Mouse (Mus musculus): ENCODE results near the gene Ddx47. TPM values are rescaled to one million over a fixed set of nuclear protein-coding genes. Genes with fewer than 3 reads are reported as not detected.
A peak's percentile ranks its signal among the peaks of the same experiment; 100 is the strongest.

Gene Ddx47
- polyA plus RNA-seq, 1 experiment from 2014 or later: 69.4 TPM

- no peak overlapping the region; a peak in 1 of 4 replicates for H3K27ac ChIP-seq (replicated peaks in 1 of 2; ENCODE audit: control insufficient read depth in 1 of 2, insufficient read depth in 1 of 2, low read depth in 2 of 2, low read length in 2 of 2)
- H3K4me2 ChIP-seq (ENCODE audit: low read length): no peak overlapping the region
- H3K4me1 ChIP-seq (ENCODE audit: control insufficient read depth in 2 of 2, insufficient read depth in 2 of 2, low read length in 2 of 2): peaks cover 5 to 9% of the 10 kb centered on the region in 2 experiments
- no peak overlapping the region for H3K9ac ChIP-seq (ENCODE audit: low read length)
- H3K27me3 ChIP-seq (ENCODE audit: control insufficient read depth, insufficient read depth, low read length): no peaks in the 10 kb centered on the region
- ATAC-seq (ENCODE audit: insufficient number of reproducible peaks, insufficient read depth, low FRiP score, low read depth): peak; percentile 54; the same call in 1 of the 2 replicates
- peaks cover 30% of the 10 kb centered on the region for H3K36me3 ChIP-seq (ENCODE audit: control insufficient read depth, insufficient read depth, low read length)
- WGBS: 40% methylated on average over 2 of the region's 2 CpGs
- no peaks in the 10 kb centered on the region for H3K9me3 ChIP-seq (ENCODE audit: control insufficient read depth, low read length)
- no peak overlapping the region for H3K4me3 ChIP-seq (ENCODE audit: control insufficient read depth in 1 of 2, insufficient read depth in 1 of 2, low read depth in 1 of 2, low read length in 2 of 2)
Observed at GRCm38 (mm10) chr6:135026755-135027154, 15.3 kb downstream of the Ddx47 start.

GRCm38 (mm10) chr6:135029246-135029645 is 17.8 kb downstream of the Ddx47 start:
- ATAC-seq (ENCODE audit: insufficient number of reproducible peaks, insufficient read depth, low FRiP score, low read depth): no peak

GRCm38 (mm10) chr6:135038674-135039073 is 27.3 kb downstream of the Ddx47 start:
- Histone ChIP-seq H3K4me2 (ENCODE audit: low read length) (no peak overlapping the region), H3K36me3 (ENCODE audit: control insufficient read depth, insufficient read depth, low read length) (no peaks in the 10 kb centered on the region), H3K27ac (replicated peaks in 1 of 2; ENCODE audit: control insufficient read depth in 1 of 2, insufficient read depth in 1 of 2, low read depth in 2 of 2, low read length in 2 of 2) (no peak overlapping the region), H3K9ac (ENCODE audit: low read length) (no peak overlapping the region), H3K27me3 (ENCODE audit: control insufficient read depth, insufficient read depth, low read length) (0 out of 2 replicates have a peak, but pooled peaks cover 8% of the 10 kb centered on the region), H3K4me3 (ENCODE audit: control insufficient read depth in 1 of 2, insufficient read depth in 1 of 2, low read depth in 1 of 2, low read length in 2 of 2) (no peak overlapping the region), H3K9me3 (ENCODE audit: control insufficient read depth, low read length) (0 out of 2 replicates have a peak, but pooled peaks cover 2% of the 10 kb centered on the region), H3K4me1 (ENCODE audit: control insufficient read depth in 2 of 2, insufficient read depth in 2 of 2, low read length in 2 of 2) (peaks cover 3 to 5% of the 10 kb centered on the region in 2 experiments; a peak in 2 of 4 replicates)
- ATAC-seq (ENCODE audit: insufficient number of reproducible peaks, insufficient read depth, low FRiP score, low read depth): no peak
- 65% methylated on average over 3 of the region's 3 CpGs for WGBS

More at GRCm38 (mm10) chr6:135029246-135029645, 17.8 kb downstream of the Ddx47 start:
- H3K9me3 ChIP-seq (ENCODE audit: control insufficient read depth, low read length): no peaks in the 10 kb centered on the region
- no peak overlapping the region for H3K4me3 ChIP-seq (ENCODE audit: control insufficient read depth in 1 of 2, insufficient read depth in 1 of 2, low read depth in 1 of 2, low read length in 2 of 2)
- H3K27me3 ChIP-seq (ENCODE audit: control insufficient read depth, insufficient read depth, low read length): no peaks in the 10 kb centered on the region
- WGBS: 77% methylated on average over 4 of the region's 4 CpGs
- H3K4me2 ChIP-seq (ENCODE audit: low read length): no peak overlapping the region
- H3K9ac ChIP-seq (ENCODE audit: low read length): no peak overlapping the region
- no peak overlapping the region for H3K27ac ChIP-seq (replicated peaks in 1 of 2; ENCODE audit: control insufficient read depth in 1 of 2, insufficient read depth in 1 of 2, low read depth in 2 of 2, low read length in 2 of 2)
- peaks cover 5% of the 10 kb centered on the region for H3K36me3 ChIP-seq (ENCODE audit: control insufficient read depth, insufficient read depth, low read length)
- H3K4me1 ChIP-seq (ENCODE audit: control insufficient read depth in 2 of 2, insufficient read depth in 2 of 2, low read length in 2 of 2): peaks cover 5 to 9% of the 10 kb centered on the region in 2 experiments

GRCm38 (mm10) chr6:135040275-135040871 is 29.0 kb downstream of the Ddx47 start:
- ATAC-seq (ENCODE audit: insufficient number of reproducible peaks, insufficient read depth, low FRiP score, low read depth): no peak
- H3K36me3 ChIP-seq (ENCODE audit: control insufficient read depth, insufficient read depth, low read length): no peaks in the 10 kb centered on the region
- H3K27ac ChIP-seq (replicated peaks in 1 of 2; ENCODE audit: control insufficient read depth in 1 of 2, insufficient read depth in 1 of 2, low read depth in 2 of 2, low read length in 2 of 2): no peak overlapping the region
- H3K4me3 ChIP-seq (ENCODE audit: control insufficient read depth in 1 of 2, insufficient read depth in 1 of 2, low read depth in 1 of 2, low read length in 2 of 2): peak overlapping the region; percentile 0; a peak in 1 of 4 replicates
- H3K27me3 ChIP-seq (ENCODE audit: control insufficient read depth, insufficient read depth, low read length): 0 out of 2 replicates have a peak, but pooled peaks cover 8% of the 10 kb centered on the region
- 0 out of 2 replicates have a peak, but pooled peaks cover 2% of the 10 kb centered on the region for H3K9me3 ChIP-seq (ENCODE audit: control insufficient read depth, low read length)
- H3K4me2 ChIP-seq (ENCODE audit: low read length): peak overlapping the region; percentile 56
- 3% methylated on average over 21 of the region's 21 CpGs for WGBS
- H3K4me1 ChIP-seq (ENCODE audit: control insufficient read depth in 2 of 2, insufficient read depth in 2 of 2, low read length in 2 of 2): peaks cover 3 to 5% of the 10 kb centered on the region in 2 experiments; a peak in 2 of 4 replicates
- H3K9ac ChIP-seq (ENCODE audit: low read length): no peak overlapping the region

GRCm38 (mm10) chr6:135041930-135042329 is 30.5 kb downstream of the Ddx47 start:
- no peak overlapping the region for H3K4me3 ChIP-seq (ENCODE audit: control insufficient read depth in 1 of 2, insufficient read depth in 1 of 2, low read depth in 1 of 2, low read length in 2 of 2)
- WGBS: 76% methylated on average over 3 of the region's 3 CpGs
- no peak for ATAC-seq (ENCODE audit: insufficient number of reproducible peaks, insufficient read depth, low FRiP score, low read depth)
- H3K27ac ChIP-seq (replicated peaks in 1 of 2; ENCODE audit: control insufficient read depth in 1 of 2, insufficient read depth in 1 of 2, low read depth in 2 of 2, low read length in 2 of 2): no peak overlapping the region
- H3K9ac ChIP-seq (ENCODE audit: low read length): no peak overlapping the region
- H3K4me2 ChIP-seq (ENCODE audit: low read length): no peak overlapping the region
- 0 out of 2 replicates have a peak, but pooled peaks cover 2% of the 10 kb centered on the region for H3K9me3 ChIP-seq (ENCODE audit: control insufficient read depth, low read length)
- no peaks in the 10 kb centered on the region for H3K36me3 ChIP-seq (ENCODE audit: control insufficient read depth, insufficient read depth, low read length)
- H3K27me3 ChIP-seq (ENCODE audit: control insufficient read depth, insufficient read depth, low read length): peaks cover 8% of the 10 kb centered on the region; the same call in 1 of the 2 replicates
- peaks cover 3 to 5% of the 10 kb centered on the region in 2 experiments; a peak in 2 of 4 replicates for H3K4me1 ChIP-seq (ENCODE audit: control insufficient read depth in 2 of 2, insufficient read depth in 2 of 2, low read length in 2 of 2)

- Histone ChIP-seq H3K27me3 (ENCODE audit: control insufficient read depth, insufficient read depth, low read length) (no peaks in the 10 kb centered on the region; the same call in 1 of the 2 replicates), H3K4me1 (ENCODE audit: control insufficient read depth in 2 of 2, insufficient read depth in 2 of 2, low read length in 2 of 2) (peaks cover 3% of the 10 kb centered on the region in 2 experiments; a peak in 1 of 4 replicates), H3K9me3 (ENCODE audit: control insufficient read depth, low read length) (no peaks in the 10 kb centered on the region), H3K36me3 (ENCODE audit: control insufficient read depth, insufficient read depth, low read length) (no peaks in the 10 kb centered on the region), H3K4me3 (ENCODE audit: control insufficient read depth in 1 of 2, insufficient read depth in 1 of 2, low read depth in 1 of 2, low read length in 2 of 2) (no peak overlapping the region), H3K4me2 (ENCODE audit: low read length) (no peak overlapping the region), H3K9ac (ENCODE audit: low read length) (no peak overlapping the region), H3K27ac (replicated peaks in 1 of 2; ENCODE audit: control insufficient read depth in 1 of 2, insufficient read depth in 1 of 2, low read depth in 2 of 2, low read length in 2 of 2) (no peak overlapping the region)
- WGBS: 64% methylated on average over 9 of the region's 9 CpGs
- no peak for ATAC-seq (ENCODE audit: insufficient number of reproducible peaks, insufficient read depth, low FRiP score, low read depth)
Observed at GRCm38 (mm10) chr6:135047276-135047675, 35.9 kb downstream of the Ddx47 start.

GRCm38 (mm10) chr6:135048509-135048908 is 37.1 kb downstream of the Ddx47 start:
- Histone ChIP-seq H3K36me3 (ENCODE audit: control insufficient read depth, insufficient read depth, low read length) (no peaks in the 10 kb centered on the region), H3K4me2 (ENCODE audit: low read length) (no peak overlapping the region), H3K27me3 (ENCODE audit: control insufficient read depth, insufficient read depth, low read length) (no peaks in the 10 kb centered on the region; the same call in 1 of the 2 replicates), H3K27ac (replicated peaks in 1 of 2; ENCODE audit: control insufficient read depth in 1 of 2, insufficient read depth in 1 of 2, low read depth in 2 of 2, low read length in 2 of 2) (no peak overlapping the region), H3K9me3 (ENCODE audit: control insufficient read depth, low read length) (no peaks in the 10 kb centered on the region), H3K9ac (ENCODE audit: low read length) (no peak overlapping the region), H3K4me3 (ENCODE audit: control insufficient read depth in 1 of 2, insufficient read depth in 1 of 2, low read depth in 1 of 2, low read length in 2 of 2) (no peak overlapping the region), H3K4me1 (ENCODE audit: control insufficient read depth in 2 of 2, insufficient read depth in 2 of 2, low read length in 2 of 2) (peaks cover 3% of the 10 kb centered on the region in 2 experiments; a peak in 1 of 4 replicates)
- 69% methylated on average over 6 of the region's 6 CpGs for WGBS
- ATAC-seq (ENCODE audit: insufficient number of reproducible peaks, insufficient read depth, low FRiP score, low read depth): no peak
